Mouse (Mus musculus) G1E (cell line): ENCODE results near the gene Chst12.

Experiments used
- CTCF ChIP-seq: IDR thresholded peaks from 2 replicates; pipeline ENCODE4 v1.5.1; 2012; ENCODE audit warnings: low read depth, low read length, inconsistent platforms, mixed read lengths
- GATA1 ChIP-seq: IDR thresholded peaks from 2 replicates; pipeline ENCODE4 v1.6.1; 2012; ENCODE audit warnings: borderline replicate concordance, low read length, inconsistent platforms, mixed read lengths
- TAL1 ChIP-seq: conservative IDR thresholded peaks from 2 replicates; pipeline ENCODE4 v1.6.1; 2012; ENCODE audit warnings: low read depth, low read length, inconsistent platforms, mixed read lengths

- TF ChIP-seq CTCF (no peak), GATA1 (no peak), TAL1 (no peak)
These were observed 3.9 kb downstream of the Chst12 start for GRCm38 (mm10) chr5:140509204-140509603.
